Mouse (Mus musculus): ENCODE data around the gene Pced1a. TPM values are rescaled to one million over a fixed set of nuclear protein-coding genes. Genes with fewer than 3 reads are reported as not detected.
"Not testable (repeated sequence)": the region's sequence is repeated elsewhere in the genome, so short reads cannot be mapped to it uniquely, and the experiment has no call there.

The Pced1a gene
- total and polyA plus RNA-seq, 3 experiments: 11.6 to 17.1 (median 15.3) TPM

DNA sequence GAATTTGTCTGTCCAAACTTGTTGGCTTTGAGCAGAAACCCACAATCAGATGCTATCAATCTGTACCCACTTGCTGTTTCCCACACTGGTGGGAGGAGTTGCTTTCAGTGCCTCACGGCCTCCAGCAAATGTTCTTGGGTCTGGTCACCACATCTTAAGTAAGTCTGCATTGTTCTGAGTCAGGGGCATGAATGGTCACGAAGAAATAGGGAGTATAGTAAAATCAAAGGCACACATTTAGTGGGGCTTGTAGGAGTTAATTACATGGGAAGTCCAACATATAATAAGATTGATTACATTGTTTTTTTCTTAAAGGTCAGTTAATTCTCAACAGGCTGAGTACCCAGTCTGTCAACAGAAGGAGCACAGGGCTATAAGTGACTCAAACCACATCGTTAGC, 41.3 kb downstream of the Pced1a start:
- no peak overlapping the region for H3K4me3 ChIP-seq (replicated peaks in 1 of 3; ENCODE audit: low read depth in 2 of 3, low read length in 2 of 3, poor library complexity in 1 of 3)
- H3K36me3 ChIP-seq (replicated peaks in 1 of 2; ENCODE audit: control insufficient read depth in 1 of 2, insufficient read depth in 1 of 2, low read length in 1 of 2): no peaks in the 10 kb centered on the region
- H3K27ac ChIP-seq (ENCODE audit: insufficient read depth, low read depth): no peak overlapping the region
- in situ Hi-C loops (cut with MboI; ENCODE audit: low pct_ligation_motif_present, low pct_unique_long_range_greater_than_20kb, low sequenced_read_pairs): no loop called here
- no peaks in the 10 kb centered on the region for H3K9me3 ChIP-seq (replicated peaks; ENCODE audit: low read length)
- dilution Hi-C loops (cut with MboI; ENCODE audit: extremely low pct_ligation_motif_present, extremely low pct_unique_long_range_greater_than_20kb, low sequenced_read_pairs): no loop called here
- H3K4me2 ChIP-seq (ENCODE audit: insufficient read depth, low read depth, poor library complexity, severe bottlenecking): no peak overlapping the region
- no peaks in the 10 kb centered on the region for H3K79me2 ChIP-seq (replicated peaks; ENCODE audit: control insufficient read depth, extremely low read depth, insufficient read depth, poor library complexity, severe bottlenecking)
- H3K27me3 ChIP-seq (replicated peaks): peaks cover 21% of the 10 kb centered on the region
- H3K4me1 ChIP-seq (ENCODE audit: control insufficient read depth in 1 of 2, insufficient read depth in 2 of 2): no peaks in the 10 kb centered on the region
- DNase-seq (ENCODE audit: extremely low read depth): no peak
- no peak for TF ChIP-seq IRF4 (IDR thresholded peaks at IDR 0.05; ENCODE audit: low read depth, low read length)
- no peak for TF ChIP-seq ZC3H11A (IDR thresholded peaks at IDR 0.05; ENCODE audit: low read depth, low read length)
- TF ChIP-seq PAX5 (IDR thresholded peaks at IDR 0.05; ENCODE audit: low read length): no peak
- no peak for TF ChIP-seq RCOR1 (conservative IDR thresholded peaks at IDR 0.05; ENCODE audit: low read depth, low read length)
- no peak for TF ChIP-seq MAFK (IDR thresholded peaks at IDR 0.05; ENCODE audit: insufficient replicate concordance, low read length)
- no peak for TF ChIP-seq NRF1 (IDR thresholded peaks at IDR 0.05; ENCODE audit: low read depth, low read length)
- no peak for TF ChIP-seq MYC (IDR thresholded peaks at IDR 0.05; ENCODE audit: low read depth, low read length)
- no peak for TF ChIP-seq TCF12 (IDR thresholded peaks at IDR 0.05; ENCODE audit: low read depth, low read length)
- TF ChIP-seq USF2 (conservative IDR thresholded peaks at IDR 0.05; ENCODE audit: low read depth, low read length): no peak
- no peak for TF ChIP-seq TBP (conservative IDR thresholded peaks at IDR 0.05; ENCODE audit: low read depth, low read length)
- no peak for TF ChIP-seq SMC3 (IDR thresholded peaks at IDR 0.05; ENCODE audit: low read depth, low read length)
- TF ChIP-seq CHD1 (IDR thresholded peaks at IDR 0.05; ENCODE audit: low read depth, low read length): no peak
- TF ChIP-seq SIN3A (IDR thresholded peaks at IDR 0.05; ENCODE audit: low read length): no peak
- TF ChIP-seq ZMIZ1 (IDR thresholded peaks at IDR 0.05; ENCODE audit: low read depth, low read length): no peak
- no peak for TF ChIP-seq KAT2A (IDR thresholded peaks at IDR 0.05; ENCODE audit: insufficient replicate concordance, low read length)
- no peak for TF ChIP-seq HCFC1 (IDR thresholded peaks at IDR 0.05; ENCODE audit: low read depth, low read length)
- no peak for TF ChIP-seq CHD2 (IDR thresholded peaks at IDR 0.05; ENCODE audit: low read length)
- no peak for TF ChIP-seq MAZ (IDR thresholded peaks at IDR 0.05; ENCODE audit: low read depth, low read length)
- no peak overlapping the region for H3K9ac ChIP-seq (ENCODE audit: insufficient read depth, low read depth)

GRCm38 (mm10) chr2:130374951-130375350, 49.5 kb downstream of the Pced1a start:
- no peak for DNase-seq (ENCODE audit: extremely low read depth)
- Histone ChIP-seq H3K4me2 (ENCODE audit: insufficient read depth, low read depth, poor library complexity, severe bottlenecking) (no peak overlapping the region), H3K4me1 (ENCODE audit: control insufficient read depth in 1 of 2, insufficient read depth in 2 of 2) (no peaks in the 10 kb centered on the region), H3K79me2 (replicated peaks; ENCODE audit: control insufficient read depth, extremely low read depth, insufficient read depth, poor library complexity, severe bottlenecking) (no peaks in the 10 kb centered on the region), H3K27ac (ENCODE audit: insufficient read depth, low read depth) (no peak overlapping the region), H3K27me3 (replicated peaks) (peaks cover 54% of the 10 kb centered on the region), H3K9ac (ENCODE audit: insufficient read depth, low read depth) (no peak overlapping the region), H3K36me3 (replicated peaks in 1 of 2; ENCODE audit: control insufficient read depth in 1 of 2, insufficient read depth in 1 of 2, low read length in 1 of 2) (no peaks in the 10 kb centered on the region), H3K4me3 (replicated peaks in 1 of 3; ENCODE audit: low read depth in 2 of 3, low read length in 2 of 3, poor library complexity in 1 of 3) (no peak overlapping the region), H3K9me3 (replicated peaks; ENCODE audit: low read length) (peaks cover 4% of the 10 kb centered on the region)
- in situ Hi-C loops (cut with MboI; ENCODE audit: low pct_ligation_motif_present, low pct_unique_long_range_greater_than_20kb, low sequenced_read_pairs) (no loop called here), dilution Hi-C loops (cut with MboI; ENCODE audit: extremely low pct_ligation_motif_present, extremely low pct_unique_long_range_greater_than_20kb, low sequenced_read_pairs) (no loop called here)
- no peak for TF ChIP-seq MEF2A (IDR thresholded peaks at IDR 0.05; ENCODE audit: borderline replicate concordance, low read depth, low read length)
- TF ChIP-seq POLR2A (IDR thresholded peaks at IDR 0.05; ENCODE audit: low read depth, low read length): no peak
- TF ChIP-seq ZNF384 (IDR thresholded peaks at IDR 0.05; ENCODE audit: low read depth, low read length): no peak
- no peak for TF ChIP-seq ETS1 (conservative IDR thresholded peaks at IDR 0.05; ENCODE audit: low read depth, low read length)
- no peak for TF ChIP-seq SIN3A (IDR thresholded peaks at IDR 0.05; ENCODE audit: low read length)

GRCm38 (mm10) chr2:130373026-130373425, 51.5 kb downstream of the Pced1a start:
- H3K4me3 ChIP-seq (replicated peaks in 1 of 3; ENCODE audit: low read depth in 2 of 3, low read length in 2 of 3, poor library complexity in 1 of 3); H3K79me2 ChIP-seq (replicated peaks; ENCODE audit: control insufficient read depth, extremely low read depth, insufficient read depth, poor library complexity, severe bottlenecking); H3K4me1 ChIP-seq (ENCODE audit: control insufficient read depth in 1 of 2, insufficient read depth in 2 of 2); dilution Hi-C loops (cut with MboI; ENCODE audit: extremely low pct_ligation_motif_present, extremely low pct_unique_long_range_greater_than_20kb, low sequenced_read_pairs); DNase-seq (ENCODE audit: extremely low read depth); H3K27ac ChIP-seq (ENCODE audit: insufficient read depth, low read depth); H3K9ac ChIP-seq (ENCODE audit: insufficient read depth, low read depth); H3K9me3 ChIP-seq (replicated peaks; ENCODE audit: low read length); H3K36me3 ChIP-seq (replicated peaks in 1 of 2; ENCODE audit: control insufficient read depth in 1 of 2, insufficient read depth in 1 of 2, low read length in 1 of 2); H3K4me2 ChIP-seq (ENCODE audit: insufficient read depth, low read depth, poor library complexity, severe bottlenecking); in situ Hi-C loops (cut with MboI; ENCODE audit: low pct_ligation_motif_present, low pct_unique_long_range_greater_than_20kb, low sequenced_read_pairs): not testable (repeated sequence)
- peaks cover 61% of the 10 kb centered on the region for H3K27me3 ChIP-seq (replicated peaks)
